Mouse (Mus musculus) heart, adult 11 months (tissue): ENCODE measurements at regions not wholly inside any gene's neighbourhood (a gene's known extent, or its start where the extent isn't known, plus 50 kb on each side); places are given as distances from the start of the nearest gene placed in this dataset.

Source experiments
- DNase-seq: peaks from one replicate; pipeline ENCODE4 v3.0.0; 2022

GRCm38 (mm10) chr1:163190841-163191240 lies 105.4 kb upstream of the Mroh9 start:
- peak; percentile 19 for DNase-seq

- peak; percentile 4 for DNase-seq
Observed at GRCm38 (mm10) chr1:163181851-163182250, 96.4 kb upstream of the Mroh9 start.

GRCm38 (mm10) chr1:163177011-163177410 lies 91.5 kb upstream of the Mroh9 start:
- peak; percentile 21 for DNase-seq

- peak; percentile 95 for DNase-seq
Observed at GRCm38 (mm10) chr1:163167051-163167450, 81.6 kb upstream of the Mroh9 start.

- no peak for DNase-seq
Observed at GRCm38 (mm10) chr1:163163636-163164035, 78.2 kb upstream of the Mroh9 start.

GRCm38 (mm10) chr1:163159911-163160310 lies 74.4 kb upstream of the Mroh9 start:
- DNase-seq = no peak

GRCm38 (mm10) chr1:163158491-163158890 lies 73.0 kb upstream of the Mroh9 start:
- no peak for DNase-seq

GRCm38 (mm10) chr1:163150203-163150855 lies 64.9 kb upstream of the Mroh9 start:
- DNase-seq = peak; percentile 88

- no peak for DNase-seq
Observed at GRCm38 (mm10) chr1:163146641-163147040, 61.2 kb upstream of the Mroh9 start.

- DNase-seq = no peak
Observed at GRCm38 (mm10) chr1:163143113-163143512, 57.6 kb upstream of the Mroh9 start.

- DNase-seq = no peak
Observed at GRCm38 (mm10) chr1:163141471-163141870, 56.0 kb upstream of the Mroh9 start.

GRCm38 (mm10) chr1:163138179-163138578 lies 52.7 kb upstream of the Mroh9 start:
- no peak for DNase-seq
